Mouse (Mus musculus): ENCODE measurements at regions not wholly inside any gene's neighbourhood (a gene's known extent, or its start where the extent isn't known, plus 50 kb on each side); places are given as distances from the start of the nearest gene placed in this dataset.

GRCm38 (mm10) chr5:40952901-40953595 lies 754.9 kb downstream of the Rab28 start:
- TF ChIP-seq POLR2A (IDR thresholded peaks at IDR 0.05; ENCODE audit: borderline replicate concordance, control insufficient read depth, low read depth, low read length), result no peak
- no peak for TF ChIP-seq CTCF (IDR thresholded peaks at IDR 0.05; ENCODE audit: control insufficient read depth, insufficient read depth, low read length)

Data from bone marrow, adult 2 months (tissue).